Mouse (Mus musculus) embryonic facial prominence, embryonic 10.5 days (tissue): ENCODE results near the gene Synj2. TPM values are rescaled to one million over a fixed set of nuclear protein-coding genes. Genes with fewer than 3 reads are reported as not detected.

Experiments used
- DNase-seq: peaks from one replicate; pipeline ENCODE4 v3.0.0-alpha.2; 2017; ENCODE audit warnings: low spot score
- H3K27ac ChIP-seq: fragments of 300-500 bp; sonication (generic); replicated peaks from 2 replicates; pipeline ENCODE4 v1.5.1; 2016; ENCODE audit warnings: mild to moderate bottlenecking
- H3K27me3 ChIP-seq: fragments of 300-500 bp; sonication (generic); replicated peaks from 2 replicates; pipeline ENCODE4 v1.6.1; 2016; ENCODE audit warnings: low read depth, mild to moderate bottlenecking; ENCODE audit not compliant: poor library complexity, severe bottlenecking
- H3K36me3 ChIP-seq: fragments of 300-500 bp; sonication (generic); replicated peaks from 2 replicates; pipeline ENCODE4 v1.6.1; 2016; ENCODE audit warnings: mild to moderate bottlenecking, moderate library complexity
- H3K4me1 ChIP-seq: fragments of 300-500 bp; sonication (generic); 2 replicates; pipeline ENCODE4 v1.6.1; 2016
- H3K4me3 ChIP-seq: fragments of 300-500 bp; sonication (generic); 2 replicates; pipeline ENCODE4 v1.5.1; 2016; ENCODE audit warnings: mild to moderate bottlenecking, moderate library complexity
- H3K9me3 ChIP-seq: fragments of 300-500 bp; sonication (generic); 2 replicates; pipeline ENCODE4 v1.6.1; 2016; ENCODE audit warnings: mild to moderate bottlenecking
- WGBS: fragments of 180-500 bp; shearing (Covaris S2); methylation state at CpG from one replicate; pipeline ENCODE4 v1.1.7; 2016; 5-methylcytosine and 5-hydroxymethylcytosine counted together
- polyA plus RNA-seq: library from polyadenylated mRNA; unstranded; fragments of >200 nt; fragmentation: Nextera tagmentation; extraction: Ambion mirVana; gene quantifications from 2 replicates; pipeline ENCODE4 v1.2.1, GENCODE M21; 2016

The Synj2 gene
- polyA plus RNA-seq, 1 experiment from 2014 or later, result 1.8 TPM

GRCm38 (mm10) chr17:5911591-5911990 lies 29.5 kb upstream of the Synj2 start:
- no peak for DNase-seq
- Histone ChIP-seq H3K27ac (no peak overlapping the region; the same call in 1 of the 2 replicates), H3K4me1 (peaks cover 14% of the 10 kb centered on the region), H3K27me3 (no peaks in the 10 kb centered on the region), H3K4me3 (no peak overlapping the region), H3K36me3 (peaks cover 52% of the 10 kb centered on the region), H3K9me3 (no peaks in the 10 kb centered on the region)
- WGBS, result 67% methylated on average over 12 of the region's 12 CpGs

- H3K4me1 ChIP-seq, result peaks cover 14% of the 10 kb centered on the region
- no peak overlapping the region for H3K27ac ChIP-seq
- H3K4me3 ChIP-seq, result no peak overlapping the region
- peaks cover 43% of the 10 kb centered on the region for H3K36me3 ChIP-seq
- no peaks in the 10 kb centered on the region for H3K9me3 ChIP-seq
- no peak for DNase-seq
- 61% methylated on average over 4 of the region's 4 CpGs for WGBS
- H3K27me3 ChIP-seq, result no peaks in the 10 kb centered on the region
Observed at GRCm38 (mm10) chr17:5912797-5913196, 28.3 kb upstream of the Synj2 start.

- no peak for DNase-seq
- Histone ChIP-seq H3K36me3 (peaks cover 45% of the 10 kb centered on the region), H3K27me3 (no peaks in the 10 kb centered on the region), H3K4me3 (no peak overlapping the region), H3K9me3 (no peaks in the 10 kb centered on the region), H3K27ac (no peak overlapping the region), H3K4me1 (peaks cover 14% of the 10 kb centered on the region)
- WGBS, result 73% methylated on average over 5 of the region's 5 CpGs
Observed at GRCm38 (mm10) chr17:5914217-5914616, 26.9 kb upstream of the Synj2 start.

- Histone ChIP-seq H3K27ac (no peak overlapping the region), H3K27me3 (no peaks in the 10 kb centered on the region), H3K36me3 (peaks cover 72% of the 10 kb centered on the region), H3K4me3 (no peak overlapping the region), H3K9me3 (no peaks in the 10 kb centered on the region), H3K4me1 (no peaks in the 10 kb centered on the region)
- DNase-seq, result no peak
- 93% methylated on average over 8 of the region's 8 CpGs for WGBS
Observed at GRCm38 (mm10) chr17:5921954-5922353, 19.1 kb upstream of the Synj2 start.

- DNase-seq, result peak; percentile 38
- 73% methylated on average over 9 of the region's 9 CpGs for WGBS
- no peaks in the 10 kb centered on the region for H3K27me3 ChIP-seq
- no peak overlapping the region for H3K27ac ChIP-seq
- H3K36me3 ChIP-seq, result peaks cover 79% of the 10 kb centered on the region
- H3K4me1 ChIP-seq, result no peaks in the 10 kb centered on the region
- H3K9me3 ChIP-seq, result no peaks in the 10 kb centered on the region
- H3K4me3 ChIP-seq, result no peak overlapping the region
Observed at GRCm38 (mm10) chr17:5923281-5923680, 17.8 kb upstream of the Synj2 start.

GRCm38 (mm10) chr17:5924238-5924637 lies 16.8 kb upstream of the Synj2 start:
- peaks cover 78% of the 10 kb centered on the region for H3K36me3 ChIP-seq
- no peaks in the 10 kb centered on the region for H3K27me3 ChIP-seq
- WGBS, result 73% methylated on average over 8 of the region's 8 CpGs
- no peak overlapping the region for H3K4me3 ChIP-seq
- H3K27ac ChIP-seq, result no peak overlapping the region
- DNase-seq, result no peak
- H3K4me1 ChIP-seq, result no peaks in the 10 kb centered on the region
- no peaks in the 10 kb centered on the region for H3K9me3 ChIP-seq

- no peaks in the 10 kb centered on the region for H3K27me3 ChIP-seq
- H3K9me3 ChIP-seq, result no peaks in the 10 kb centered on the region
- H3K36me3 ChIP-seq, result peaks cover 69% of the 10 kb centered on the region
- DNase-seq, result no peak
- no peaks in the 10 kb centered on the region for H3K4me1 ChIP-seq
- no peak overlapping the region for H3K4me3 ChIP-seq
- no peak overlapping the region for H3K27ac ChIP-seq
- WGBS, result 87% methylated on average over 7 of the region's 7 CpGs
Observed at GRCm38 (mm10) chr17:5926710-5927109, 14.4 kb upstream of the Synj2 start.

- WGBS, result 82% methylated on average over 6 of the region's 6 CpGs
- Histone ChIP-seq H3K36me3 (peaks cover 61% of the 10 kb centered on the region), H3K9me3 (no peaks in the 10 kb centered on the region), H3K4me3 (no peak overlapping the region), H3K27me3 (peaks cover 3% of the 10 kb centered on the region; the same call in 1 of the 2 replicates), H3K4me1 (peaks cover 2% of the 10 kb centered on the region), H3K27ac (no peak overlapping the region)
- no peak for DNase-seq
Observed at GRCm38 (mm10) chr17:5929031-5929430, 12.0 kb upstream of the Synj2 start.

GRCm38 (mm10) chr17:5932161-5932560 lies 8.9 kb upstream of the Synj2 start:
- 83% methylated on average over 5 of the region's 5 CpGs for WGBS
- no peak overlapping the region for H3K4me3 ChIP-seq
- H3K27me3 ChIP-seq, result peaks cover 16% of the 10 kb centered on the region
- peaks cover 23% of the 10 kb centered on the region for H3K4me1 ChIP-seq
- DNase-seq, result no peak
- no peaks in the 10 kb centered on the region for H3K9me3 ChIP-seq
- no peak overlapping the region for H3K27ac ChIP-seq
- peaks cover 35% of the 10 kb centered on the region for H3K36me3 ChIP-seq

GRCm38 (mm10) chr17:5934554-5935324 lies 6.3 kb upstream of the Synj2 start:
- peak overlapping the region; percentile 52 for H3K4me3 ChIP-seq
- peak; percentile 90 for DNase-seq
- no peaks in the 10 kb centered on the region for H3K9me3 ChIP-seq
- peaks cover 23% of the 10 kb centered on the region for H3K4me1 ChIP-seq
- WGBS, result 2% methylated on average over 30 of the region's 30 CpGs
- H3K27ac ChIP-seq, result peak overlapping the region; percentile 70
- peaks cover 42% of the 10 kb centered on the region for H3K27me3 ChIP-seq
- H3K36me3 ChIP-seq, result peaks cover 9% of the 10 kb centered on the region; the same call in 1 of the 2 replicates

- Histone ChIP-seq H3K36me3 (peaks cover 5% of the 10 kb centered on the region; the same call in 1 of the 2 replicates), H3K9me3 (no peaks in the 10 kb centered on the region), H3K4me3 (peak overlapping the region; percentile 52; the same call in 1 of the 2 replicates), H3K4me1 (peaks cover 26% of the 10 kb centered on the region), H3K27me3 (peaks cover 51% of the 10 kb centered on the region), H3K27ac (no peak overlapping the region)
- no peak for DNase-seq
- WGBS, result 59% methylated on average over 3 of the region's 3 CpGs
Observed at GRCm38 (mm10) chr17:5935680-5936079, 5.4 kb upstream of the Synj2 start.

GRCm38 (mm10) chr17:5936276-5936675 lies 4.8 kb upstream of the Synj2 start:
- H3K4me1 ChIP-seq, result peaks cover 32% of the 10 kb centered on the region
- DNase-seq, result no peak
- peaks cover 2% of the 10 kb centered on the region; the same call in 1 of the 2 replicates for H3K36me3 ChIP-seq
- H3K27me3 ChIP-seq, result peaks cover 57% of the 10 kb centered on the region
- no peak overlapping the region for H3K27ac ChIP-seq
- no peaks in the 10 kb centered on the region for H3K9me3 ChIP-seq
- 68% methylated on average over 14 of the region's 14 CpGs for WGBS
- no peak overlapping the region for H3K4me3 ChIP-seq

GRCm38 (mm10) chr17:5937441-5937840 lies 3.6 kb upstream of the Synj2 start:
- Histone ChIP-seq H3K9me3 (no peaks in the 10 kb centered on the region), H3K36me3 (no peaks in the 10 kb centered on the region), H3K27me3 (peaks cover 69% of the 10 kb centered on the region), H3K4me3 (no peak overlapping the region), H3K4me1 (peaks cover 38% of the 10 kb centered on the region), H3K27ac (no peak overlapping the region)
- DNase-seq, result no peak
- WGBS, result 72% methylated on average over 2 of the region's 2 CpGs
